Mouse (Mus musculus): ENCODE results near the gene Mad2l1bp. TPM values are rescaled to one million over a fixed set of nuclear protein-coding genes. Genes with fewer than 3 reads are reported as not detected.

The Mad2l1bp gene
- total RNA-seq, 1 experiment from 2014 or later, result 20.6 TPM

DNA sequence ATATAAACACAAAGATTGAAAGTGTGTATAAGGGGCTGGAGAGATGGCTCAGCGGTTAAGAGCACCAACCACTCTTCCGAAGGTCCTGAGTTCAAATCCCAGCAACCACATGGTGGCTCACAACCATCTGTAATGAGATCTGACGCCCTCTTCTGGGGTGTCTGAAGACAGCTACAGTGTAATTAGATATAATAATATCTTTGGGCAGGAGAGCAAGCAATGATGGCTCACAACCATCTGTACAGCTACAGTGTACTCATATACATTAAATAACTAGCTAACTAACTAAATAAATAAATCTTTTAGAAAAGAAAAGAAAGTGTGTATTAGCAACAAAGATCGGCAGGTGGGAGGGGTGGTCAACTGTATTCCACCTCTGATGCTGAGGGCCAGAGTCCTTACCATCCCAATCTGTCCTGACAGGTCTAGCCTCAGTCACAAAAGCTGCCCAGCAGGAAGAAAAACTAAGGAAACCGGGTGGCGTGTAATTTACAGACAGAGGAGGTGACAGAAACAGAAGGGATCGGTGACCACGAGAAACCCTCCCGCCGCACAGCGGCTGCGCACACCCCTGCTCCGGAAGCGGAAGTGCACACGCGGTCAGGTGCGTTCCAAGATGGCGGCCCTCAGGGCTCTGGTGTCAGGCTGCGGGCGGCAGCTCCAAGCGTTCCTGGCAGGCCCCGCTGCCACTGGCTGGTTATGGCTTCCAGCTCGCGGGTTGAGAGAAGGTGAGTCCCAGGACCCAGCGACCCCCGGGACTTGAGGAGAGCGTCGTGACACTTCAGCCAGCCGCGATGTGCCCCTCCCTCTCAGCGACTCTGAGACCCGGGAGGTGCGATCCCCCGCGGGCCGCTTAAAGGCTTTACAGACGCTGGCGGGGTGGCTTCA, 42.7 kb downstream of the Mad2l1bp start, which contains the start of gene Mrps18a:
Gene Mrps18a, plus strand, starts transcription at position 585 of the 888 bp plus-strand sequence.
- DNase-seq, result peak; percentile 87

DNA sequence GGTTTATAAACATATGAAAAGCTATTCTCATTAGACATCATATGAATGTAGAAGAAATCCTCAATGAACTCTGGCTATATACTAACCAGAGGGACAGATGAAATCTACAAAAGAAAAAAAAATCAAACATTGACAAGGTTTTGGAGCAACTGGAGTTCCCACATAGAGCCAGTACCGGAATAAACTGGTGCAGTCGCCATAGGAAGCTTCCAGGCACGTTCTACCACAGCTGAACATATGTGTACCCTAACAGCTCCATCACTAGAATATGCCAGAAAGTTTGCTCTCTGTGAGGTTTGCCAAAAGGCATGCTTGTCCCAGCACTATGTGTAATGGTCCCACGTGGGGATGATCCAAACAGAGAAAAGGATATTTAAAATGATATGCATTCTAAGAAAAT, 45.1 kb downstream of the Mad2l1bp start:
- no peak for DNase-seq

DNA sequence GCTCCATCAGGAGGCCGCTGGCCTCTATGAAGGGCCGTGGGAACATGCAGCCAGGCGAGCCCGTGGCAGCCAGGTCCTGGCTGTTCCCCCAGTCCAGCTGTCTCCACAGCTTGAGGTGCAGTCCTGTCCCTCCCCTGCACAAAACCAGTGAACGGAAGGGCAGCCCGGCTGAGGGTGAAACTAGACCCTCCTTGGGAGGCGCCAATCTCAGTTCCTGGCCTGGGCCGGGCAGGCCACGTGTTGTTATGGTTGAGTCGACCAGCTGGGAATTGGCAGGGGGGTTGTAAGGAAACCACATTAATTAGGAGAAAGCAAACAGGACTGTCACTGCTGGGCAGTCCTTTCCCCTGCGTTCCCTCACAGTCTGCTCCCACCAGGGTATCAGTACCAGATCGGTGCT, 48.9 kb downstream of the Mad2l1bp start:
- no peak for DNase-seq

DNA sequence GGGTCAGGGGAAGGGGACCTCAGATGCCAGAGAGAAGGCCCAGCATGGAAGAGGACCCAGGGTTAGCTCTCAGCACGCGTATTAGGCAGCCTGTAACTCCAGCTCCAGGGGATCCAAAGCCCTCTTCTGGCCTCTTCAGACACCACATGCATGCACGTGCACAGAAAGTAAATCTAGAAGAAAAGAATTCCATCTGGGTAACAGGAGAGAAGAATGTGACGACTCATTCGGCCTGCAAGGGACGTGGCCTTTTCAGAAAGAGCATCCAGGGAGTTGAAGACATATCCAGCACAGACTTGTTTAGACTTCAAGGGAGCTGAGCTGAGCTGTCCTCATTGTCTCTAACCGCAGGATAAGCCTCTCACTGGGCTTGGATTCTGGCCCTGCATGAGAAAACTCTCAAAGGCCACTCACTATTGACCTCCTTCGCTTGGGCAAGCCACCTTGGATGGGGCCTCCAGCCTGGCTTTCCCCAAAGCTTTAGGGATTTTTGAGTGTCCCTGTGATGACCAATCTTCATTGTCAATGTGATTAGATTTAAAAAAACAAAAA, 50.7 kb downstream of the Mad2l1bp start:
- no peak for DNase-seq

DNA sequence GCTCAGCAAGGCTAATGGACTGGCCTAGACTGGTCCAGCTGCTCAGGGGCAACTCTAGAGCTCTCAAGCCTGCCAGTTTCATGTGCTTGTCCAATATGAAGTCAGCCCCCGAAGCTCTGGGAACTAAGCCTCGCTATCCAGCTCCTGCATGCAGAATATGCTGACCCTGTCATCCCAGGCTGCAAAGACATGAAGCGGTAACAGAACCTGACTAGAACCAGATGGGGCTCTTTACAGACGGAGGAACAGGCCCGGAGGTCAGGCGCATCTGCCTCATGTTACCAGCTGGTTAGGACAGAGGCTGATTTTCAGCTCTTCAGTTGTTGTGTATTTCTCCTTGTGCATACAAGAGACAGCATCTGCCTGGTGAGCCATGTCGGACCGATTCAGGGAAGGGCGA, 51.4 kb downstream of the Mad2l1bp start:
- DNase-seq, result no peak

DNA sequence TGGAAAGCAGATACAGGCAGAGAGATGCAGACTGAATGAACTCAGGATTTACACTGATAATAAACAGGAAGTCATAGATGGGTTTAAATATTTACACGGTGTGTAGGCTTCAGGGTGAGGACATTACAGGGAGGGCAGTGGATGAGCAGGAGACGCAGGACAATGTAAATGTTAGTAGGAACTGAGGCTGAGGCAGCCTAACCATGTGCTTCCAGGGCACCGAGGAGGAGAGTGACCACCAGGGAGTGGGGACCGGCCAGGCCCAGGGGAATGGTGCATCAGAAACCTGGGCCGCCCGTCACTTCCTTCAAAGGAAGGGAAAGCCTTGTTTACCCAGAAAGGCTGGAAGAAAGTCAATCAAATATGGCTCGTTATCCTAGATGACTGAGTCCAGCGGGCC, 54.8 kb downstream of the Mad2l1bp start:
- no peak for DNase-seq

Other genes with a start within 250 kb of the Mad2l1bp start
- 429 and 459 TPM in 2 replicates for gene Vegfa, start 121.2 kb downstream of the Mad2l1bp start, total RNA-seq (2021)
- 107 and 108 TPM in 2 replicates for gene Mrps18a, start 42.6 kb downstream of the Mad2l1bp start, total RNA-seq (2021)
- 4.4 and 7.6 TPM in 2 replicates for gene Rsph9, start 9.3 kb downstream of the Mad2l1bp start, total RNA-seq (2021)
- 101 and 112 TPM in 2 replicates for gene Gtpbp2, start 7.5 kb upstream of the Mad2l1bp start, total RNA-seq (2021)
- gene Polh, start 49.1 kb upstream of the Mad2l1bp start, total RNA-seq (2021), result 43.2 and 44.9 TPM in 2 replicates
- 83.4 and 92.1 TPM in 2 replicates for gene Xpo5, start 49.2 kb upstream of the Mad2l1bp start, total RNA-seq (2021)
- 96.4 and 123 TPM in 2 replicates for gene Polr1c, start 94.5 kb upstream of the Mad2l1bp start, total RNA-seq (2021)
- gene Yipf3, start 94.5 kb upstream of the Mad2l1bp start, total RNA-seq (2021), result 169 and 208 TPM in 2 replicates
- gene Lrrc73, start 100.0 kb upstream of the Mad2l1bp start, total RNA-seq (2021), result 5.3 and 6.6 TPM in 2 replicates
- gene Tjap1, start 129.5 kb upstream of the Mad2l1bp start, total RNA-seq (2021), result 66.6 and 69.7 TPM in 2 replicates
- gene Dlk2, start 143.9 kb upstream of the Mad2l1bp start, total RNA-seq (2021), result 1.00 TPM in 1 of 2 replicates, not detected in the other
- 12.8 and 14.5 TPM in 2 replicates for gene Abcc10, start 174.8 kb upstream of the Mad2l1bp start, total RNA-seq (2021)
- 34.7 and 38.3 TPM in 2 replicates for gene Zfp318, start 230.2 kb upstream of the Mad2l1bp start, total RNA-seq (2021)

Data from adrenal gland, postnatal 25 days (tissue).